Comparison of ENCODE assay signal across 8 mouse cellular contexts in the genomic region with DNA sequence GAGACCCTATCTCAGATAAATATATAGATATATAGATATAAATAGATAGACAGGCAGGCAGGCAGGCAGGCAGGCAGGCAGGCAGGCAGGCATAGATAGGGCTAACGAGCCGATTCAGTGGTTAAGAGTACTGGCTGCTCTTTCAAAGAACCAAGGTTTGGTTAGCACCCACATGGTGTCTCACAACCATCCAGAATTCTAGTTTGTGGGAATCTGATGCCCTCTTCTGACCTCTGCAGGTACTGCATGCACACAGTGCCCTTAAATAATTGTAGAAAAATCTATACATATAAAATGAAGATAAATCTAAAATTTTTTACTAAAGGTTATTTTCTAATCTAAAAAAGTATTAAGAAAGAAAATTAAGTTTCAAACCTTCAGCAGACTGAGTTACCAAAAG. TPM values are rescaled to one million over a fixed set of nuclear protein-coding genes. Genes with fewer than 3 reads are reported as not detected.
A peak's percentile ranks its signal among the peaks of the same experiment; 100 is the strongest.
DNase-seq lines count a peak whose midpoint lies in the region; ATAC-seq and TF ChIP-seq lines count a peak whose summit lies in the region.

No protein-coding gene starts in this region.

- no peak overlapping the region for H3K27ac ChIP-seq in heart, embryonic 10.5 days
- no peak overlapping the region for H3K27ac ChIP-seq in neural tube, embryonic 15.5 days (replicated peaks)
- H3K27ac ChIP-seq in stomach, postnatal 0 days (replicated peaks): no peak overlapping the region

- H3K4me1 ChIP-seq in heart, embryonic 10.5 days: no peaks in the 10 kb centered on the region
- H3K4me1 ChIP-seq in neural tube, embryonic 15.5 days: no peaks in the 10 kb centered on the region
- H3K4me1 ChIP-seq in stomach, postnatal 0 days (replicated peaks; ENCODE audit: control insufficient read depth, insufficient read depth): no peaks in the 10 kb centered on the region

- H3K9me3 ChIP-seq in heart, embryonic 10.5 days: no peaks in the 10 kb centered on the region
- no peaks in the 10 kb centered on the region for H3K9me3 ChIP-seq in neural tube, embryonic 15.5 days (replicated peaks)
- no peaks in the 10 kb centered on the region for H3K9me3 ChIP-seq in stomach, postnatal 0 days (ENCODE audit: control insufficient read depth, low read length)

- H3K4me2 ChIP-seq in neural tube, embryonic 15.5 days: no peak overlapping the region
- no peak overlapping the region for H3K4me2 ChIP-seq in stomach, postnatal 0 days (replicated peaks; ENCODE audit: low read depth)

- H3K4me3 ChIP-seq in heart, embryonic 10.5 days: no peak overlapping the region
- H3K4me3 ChIP-seq in neural tube, embryonic 15.5 days (replicated peaks): no peak overlapping the region
- H3K4me3 ChIP-seq in stomach, postnatal 0 days (ENCODE audit: low read depth, low read length): no peak overlapping the region

- H3K27me3 ChIP-seq in heart, embryonic 10.5 days (ENCODE audit: insufficient read depth, poor library complexity, severe bottlenecking): no peaks in the 10 kb centered on the region
- H3K27me3 ChIP-seq in neural tube, embryonic 15.5 days (replicated peaks): no peaks in the 10 kb centered on the region
- H3K27me3 ChIP-seq in stomach, postnatal 0 days (ENCODE audit: control insufficient read depth, insufficient read depth, low read length): no peaks in the 10 kb centered on the region

- H3K36me3 ChIP-seq in heart, embryonic 10.5 days: peaks cover 61% of the 10 kb centered on the region
- H3K36me3 ChIP-seq in neural tube, embryonic 15.5 days: peaks cover 77% of the 10 kb centered on the region
- peaks cover 22% of the 10 kb centered on the region for H3K36me3 ChIP-seq in stomach, postnatal 0 days (ENCODE audit: control insufficient read depth, insufficient read depth, low read length)

- peak; percentile 35 for DNase-seq in heart, postnatal 4 days
- DNase-seq in heart, embryonic 10.5 days (ENCODE audit: low spot score): no peak
- peak; percentile 23 for DNase-seq in neural tube, embryonic 10.5 days (ENCODE audit: extremely low spot score, low spot score)
- DNase-seq in cerebellum, postnatal 10 days: peak; percentile 34 to 53
- DNase-seq in stomach, postnatal 0 days (ENCODE audit: low spot score): no peak
- DNase-seq in urinary bladder, postnatal 4 days (ENCODE audit: low spot score in 2 of 2): no peak
- no peak for DNase-seq in spleen, adult 12 weeks (ENCODE audit: low spot score)

- WGBS in heart, embryonic 10.5 days: 77% methylated on average over 2 of the region's 2 CpGs
- WGBS in neural tube, embryonic 15.5 days: 70% methylated on average over 2 of the region's 2 CpGs
- WGBS in stomach, postnatal 0 days: 80% methylated on average over 2 of the region's 2 CpGs

- peak; percentile 61 for TF ChIP-seq CTCF in stomach, postnatal 0 days (IDR thresholded peaks at IDR 0.05; ENCODE audit: low read depth)

- no peak for ATAC-seq in neural tube, embryonic 15.5 days (ENCODE audit: low FRiP score)
- no peak for ATAC-seq in stomach, postnatal 0 days (ENCODE audit: low FRiP score, low TSS enrichment)

- TF ChIP-seq EP300 in stomach, postnatal 0 days (optimal IDR thresholded peaks at IDR 0.05): no peak

- H3K9ac ChIP-seq in neural tube, embryonic 15.5 days (replicated peaks): no peak overlapping the region
- H3K9ac ChIP-seq in stomach, postnatal 0 days (ENCODE audit: low read length): no peak overlapping the region

RNA-seq across cellular contexts. Expression of a gene that starts 45.7 kb away (rescaled TPM):
- 10 to 100 TPM; 25.6 to 29.8 TPM for total RNA-seq in heart, postnatal 4 days (2021)
- 23.4 and 23.5 TPM in 2 replicates for polyA plus RNA-seq in heart, embryonic 10.5 days (2016; fragmentation: Nextera tagmentation; extraction: Ambion mirVana)
- 38.6 and 39.0 TPM in 2 replicates for polyA plus RNA-seq in neural tube, embryonic 15.5 days (2015; fragmentation: Nextera tagmentation; extraction: Ambion mirVana)
- polyA plus RNA-seq in stomach, postnatal 0 days (2015; fragmentation: Nextera tagmentation; extraction: Ambion mirVana): 12.1 and 14.6 TPM in 2 replicates

Comparison
In these comparisons a context has a peak if more than half of its experiments do, and no peak if none do; other contexts are left out.
1. DNase-seq: peak in heart, postnatal 4 days (single experiment), neural tube, embryonic 10.5 days (single experiment) and cerebellum, postnatal 10 days (2 of 2); none in heart, embryonic 10.5 days (single experiment), stomach, postnatal 0 days (single experiment), urinary bladder, postnatal 4 days (0 of 2) and spleen, adult 12 weeks (single experiment).